Mouse (Mus musculus) left cerebral cortex, adult 6 months (tissue): ENCODE measurements around the gene Olfml2a. TPM values are rescaled to one million over a fixed set of nuclear protein-coding genes. Genes with fewer than 3 reads are reported as not detected.

Experiments used
- long read RNA-seq, 2 experiments: library from polyadenylated mRNA; unstranded; transcript quantifications; one replicate each; pipeline ENCODE4 v2.0.0; 2019 to 2020
- polyA plus RNA-seq: library from polyadenylated mRNA; unstranded; fragments of <200 nt; fragmentation: Nextera tagmentation; gene quantifications from 2 replicates; pipeline ENCODE4 v1.2.3, GENCODE M21; 2021

The Olfml2a gene
- 0.75 and 1.2 TPM in 2 replicates for polyA plus RNA-seq
- long read RNA-seq, experiment 1, full-length matches to known transcripts: 5 of 7 reads
- long read RNA-seq, experiment 1, partial matches to known transcripts: 2 of 7 reads
- long read RNA-seq, experiment 1, other reads (novel, unspliced or antisense): 0 of 7 reads
- long read RNA-seq, experiment 2: 0 reads

DNA sequence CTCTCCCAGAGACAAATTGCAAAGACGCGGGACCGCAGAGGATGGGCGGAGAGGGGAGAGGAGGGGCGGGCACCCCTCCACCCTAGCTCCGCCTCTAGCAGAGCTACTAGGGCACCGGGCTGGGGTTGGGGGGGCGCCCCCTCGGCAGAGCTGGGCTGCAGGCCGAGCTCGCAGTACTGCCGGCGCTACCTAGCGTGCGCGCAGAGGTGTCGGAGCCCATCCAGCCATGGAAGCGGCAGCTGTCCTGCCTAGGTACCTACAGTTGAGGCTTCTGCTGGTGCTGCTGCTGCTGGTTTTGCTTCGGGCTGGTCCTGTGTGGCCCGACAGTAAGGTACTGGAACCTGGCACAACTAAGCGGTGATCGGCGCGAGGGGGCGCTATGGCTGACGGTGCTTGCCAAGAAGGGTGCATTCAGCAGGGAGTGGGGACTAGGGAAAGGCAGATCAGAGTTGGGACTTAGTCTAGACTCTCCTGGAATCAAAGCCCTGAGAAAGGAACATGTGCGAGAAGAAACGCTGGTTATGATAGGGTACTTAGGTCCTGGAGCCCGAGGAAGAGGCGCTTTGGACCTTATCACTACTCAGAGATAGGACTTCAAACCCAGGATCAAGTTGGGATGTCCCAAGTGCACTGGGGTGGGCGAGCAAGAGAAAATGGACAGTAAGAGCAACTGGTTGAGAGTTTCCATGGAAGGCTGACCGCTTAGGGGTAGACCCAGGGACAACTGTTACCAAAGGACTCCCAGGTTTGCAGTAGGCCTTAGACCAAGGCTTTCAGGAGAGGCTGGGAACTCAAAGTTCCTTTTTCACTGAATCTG, at the start of gene Olfml2a:
Olfml2a (plus strand) TSS at position 128 of the 817 bp plus-strand sequence.

DNA sequence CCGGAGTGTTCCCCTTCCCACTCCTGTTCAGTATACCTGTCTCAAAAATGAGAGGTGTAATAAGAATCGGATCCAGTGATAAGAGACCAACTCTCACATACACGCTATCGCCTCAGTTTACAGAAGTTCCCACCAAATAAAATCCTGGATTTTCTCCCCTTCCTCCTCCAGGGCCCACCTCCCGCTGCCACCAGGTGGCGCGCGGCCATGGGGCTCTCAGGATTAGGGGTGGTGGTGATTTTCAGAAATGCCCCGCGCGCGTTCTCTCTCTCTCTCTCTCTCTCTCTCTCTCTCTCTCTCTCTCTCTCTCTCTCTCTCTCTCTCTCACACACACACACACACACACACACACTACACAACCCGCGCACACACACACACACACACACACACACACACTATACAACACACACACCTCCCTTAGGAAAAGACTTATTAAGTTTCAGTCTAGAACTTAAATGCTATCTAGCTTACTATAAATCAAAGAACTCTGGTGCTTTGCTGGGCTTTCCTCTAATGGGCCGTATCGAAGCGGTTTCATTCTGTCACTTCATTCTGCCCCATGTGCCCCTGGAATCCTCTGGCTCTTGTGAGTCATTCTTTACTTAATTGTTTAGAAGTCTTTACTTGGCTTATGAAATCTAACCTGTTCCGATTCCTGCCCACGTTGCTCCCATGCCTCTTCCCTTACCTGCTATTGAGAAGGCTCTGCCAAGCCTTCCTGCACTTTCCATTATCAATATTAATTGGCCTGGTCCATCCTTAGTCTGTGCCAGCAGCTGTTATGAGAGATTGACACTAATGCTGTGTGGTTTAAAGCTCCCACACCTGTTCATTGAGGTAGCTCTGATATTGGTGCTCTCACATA, 4.4 kb upstream of the Olfml2a start, which contains the start of gene Nr6a1:
Nr6a1 (minus strand) TSS at position 574 of the 865 bp plus-strand sequence.

DNA sequence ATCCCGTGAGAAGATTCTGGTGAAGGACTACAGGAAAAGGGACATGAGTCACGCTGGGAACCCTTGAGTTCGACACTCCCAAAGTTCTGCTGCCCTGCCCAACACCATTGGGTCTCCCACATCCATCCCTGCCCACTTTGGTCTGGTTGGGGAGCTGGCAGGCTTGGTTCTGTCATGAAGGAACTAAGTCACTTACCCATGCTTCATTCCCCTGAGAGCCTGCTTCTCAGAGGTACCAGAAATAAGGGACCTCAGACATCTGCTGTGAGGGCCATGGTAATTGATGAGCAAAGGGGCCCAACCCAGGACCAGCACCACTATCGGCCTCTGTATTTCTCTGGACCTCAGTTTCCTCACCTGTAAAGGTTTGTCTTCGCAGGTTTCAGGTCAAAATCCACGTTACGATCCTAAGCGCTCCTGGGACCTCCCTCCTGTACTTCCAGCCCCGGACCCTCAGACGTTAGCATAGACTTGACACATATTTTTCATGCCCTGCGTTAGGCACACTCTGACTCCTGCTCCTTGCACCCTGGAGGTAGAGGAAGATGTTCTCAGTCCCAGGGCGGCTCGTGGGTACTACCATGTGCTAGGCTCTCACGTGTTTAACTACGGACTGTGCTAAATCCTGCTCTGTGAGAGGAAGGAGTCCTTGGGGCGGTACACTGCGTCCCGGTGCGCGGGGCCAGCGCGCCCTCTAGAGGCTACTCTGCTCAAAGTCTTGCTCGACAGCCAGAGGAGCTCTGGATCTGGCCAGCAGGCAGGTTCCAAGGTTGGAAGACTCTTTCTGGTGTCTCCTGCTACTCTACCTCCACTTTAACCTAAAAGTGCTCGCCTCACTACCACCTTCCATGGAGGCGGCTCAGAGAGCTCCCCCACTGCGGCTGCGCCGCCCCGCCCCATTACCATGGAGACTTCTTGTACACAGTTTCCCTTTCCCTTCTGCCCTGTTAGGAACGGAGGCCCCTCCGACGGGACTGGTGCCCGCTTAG, 65.9 kb downstream of the Olfml2a start, which contains the start of gene Wdr38:
Wdr38 (plus strand) TSS at position 91 of the 989 bp plus-strand sequence.

GRCm38 (mm10) chr2:39004880-39005435, 73.2 kb downstream of the Olfml2a start, which contains the start of gene Arpc5l:
Arpc5l (plus strand) TSS chr2:39005348.

GRCm38 (mm10) chr2:39005574-39006079, 73.8 kb downstream of the Olfml2a start, which contains the start of gene Rpl35:
Rpl35 (minus strand) TSS chr2:39005624.

Other genes starting within 250 kb of the Olfml2a start
- gene Nr5a1, start 217.4 kb upstream of the Olfml2a start, polyA plus RNA-seq: not detected in 2 replicates
- gene Nr6a1, start 4.3 kb upstream of the Olfml2a start, polyA plus RNA-seq: 0.72 and 0.87 TPM in 2 replicates
- gene Wdr38, start 65.5 kb downstream of the Olfml2a start, polyA plus RNA-seq: 0.31 and 0.35 TPM in 2 replicates
- 257 and 287 TPM in 2 replicates for gene Arpc5l, start 73.4 kb downstream of the Olfml2a start, polyA plus RNA-seq
- 1,570 and 1,973 TPM in 2 replicates for gene Rpl35, start 73.6 kb downstream of the Olfml2a start, polyA plus RNA-seq
- 10.5 and 11.0 TPM in 2 replicates for gene Golga1, start 133.6 kb downstream of the Olfml2a start, polyA plus RNA-seq